Mouse (Mus musculus) adrenal gland, postnatal 36 days (tissue): ENCODE measurements around the gene Nipsnap2. TPM values are rescaled to one million over a fixed set of nuclear protein-coding genes. Genes with fewer than 3 reads are reported as not detected.
"Not testable (repeated sequence)": the region's sequence is repeated elsewhere in the genome, so short reads cannot be mapped to it uniquely, and the experiment has no call there.

ENCODE experiments used
- DNase-seq, 2 experiments: peaks; one replicate each; pipeline ENCODE4 v3.0.0; 2021; ENCODE audit warnings: mixed read lengths in 1 of 2
- total RNA-seq, 2 experiments: library from RNA; stranded (reverse); gene quantifications; 2 replicates each; pipeline ENCODE4 v1.2.3; 2021

The Nipsnap2 gene
- total RNA-seq, 2 experiments from 2014 or later, result 116 to 140 TPM

- DNase-seq, result no peak
Measured at GRCm38 (mm10) chr5:129759929-129760480, 35.1 kb downstream of the Nipsnap2 start.

- DNase-seq, result no peak
Measured at GRCm38 (mm10) chr5:129761865-129762540, 37.1 kb downstream of the Nipsnap2 start.

GRCm38 (mm10) chr5:129770443-129771355, 45.8 kb downstream of the Nipsnap2 start:
- no peak for DNase-seq

GRCm38 (mm10) chr5:129772433-129772832, 47.6 kb downstream of the Nipsnap2 start:
- no peak for DNase-seq

- not testable (repeated sequence) for DNase-seq
Measured at GRCm38 (mm10) chr5:129773330-129773729, 48.5 kb downstream of the Nipsnap2 start.

- no peak for DNase-seq
Measured at GRCm38 (mm10) chr5:129774661-129775060, 49.8 kb downstream of the Nipsnap2 start.

- no peak for DNase-seq
Measured at GRCm38 (mm10) chr5:129778348-129778995, 53.6 kb downstream of the Nipsnap2 start.

GRCm38 (mm10) chr5:129778996-129779716, 54.3 kb downstream of the Nipsnap2 start:
- DNase-seq, result peak; percentile 88 to 92

- DNase-seq, result no peak
Measured at GRCm38 (mm10) chr5:129780131-129780530, 55.3 kb downstream of the Nipsnap2 start.

- peak in 1 of 2 experiments; percentile 18 for DNase-seq
Measured at GRCm38 (mm10) chr5:129782211-129782610, 57.3 kb downstream of the Nipsnap2 start.

GRCm38 (mm10) chr5:129785235-129785870, 60.5 kb downstream of the Nipsnap2 start:
- no peak for DNase-seq

- no peak for DNase-seq
Measured at GRCm38 (mm10) chr5:129786161-129786560, 61.3 kb downstream of the Nipsnap2 start.

GRCm38 (mm10) chr5:129786818-129787790, 62.2 kb downstream of the Nipsnap2 start, which contains the start of gene Psph:
TSS of gene Psph (minus strand) at chr5:129787449.
- DNase-seq, result peak; percentile 97

GRCm38 (mm10) chr5:129787818-129788593, 63.1 kb downstream of the Nipsnap2 start:
- no peak for DNase-seq

GRCm38 (mm10) chr5:129790591-129790990, 65.7 kb downstream of the Nipsnap2 start:
- DNase-seq, result not testable (repeated sequence)
